Mouse (Mus musculus): ENCODE results near the gene Gprasp1. TPM values are rescaled to one million over a fixed set of nuclear protein-coding genes. Genes with fewer than 3 reads are reported as not detected.
A peak's percentile ranks its signal among the peaks of the same experiment; 100 is the strongest.
"Not testable (repeated sequence)": the region's sequence is repeated elsewhere in the genome, so short reads cannot be mapped to it uniquely, and the experiment has no call there.

Gprasp1 gene
- 10 to 100 TPM; 16.4 to 17.5 TPM for total RNA-seq (2021)

- peak; percentile 86 for DNase-seq
- intact Hi-C loops (cut with DNase I), result no loop called here
Observed at GRCm38 (mm10) chrX:135742304-135743055, at the start of gene Gprasp1, which contains the start of gene Armcx5. Gene Gprasp1 (plus strand): TSS chrX:135742733. Gene Armcx5 (plus strand): TSS chrX:135742733.

DNA sequence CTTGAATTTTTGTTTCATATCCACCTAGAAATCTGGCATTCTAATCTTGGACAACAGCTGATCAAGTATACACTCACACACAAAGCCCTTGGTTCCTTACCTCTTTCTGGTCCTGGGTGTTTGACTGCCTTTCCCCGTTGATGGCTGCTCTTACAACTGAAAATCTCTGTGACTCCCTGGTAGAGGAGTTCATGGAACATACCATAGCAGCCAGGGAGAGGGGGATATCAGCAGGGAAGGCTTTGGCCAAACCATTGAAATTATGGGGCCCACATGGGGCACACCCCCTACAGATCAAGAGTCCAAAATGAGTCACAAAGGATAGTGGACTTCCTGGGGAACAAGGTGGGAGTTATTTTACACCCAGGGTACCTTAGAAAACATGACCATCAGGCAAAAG lies 48.9 kb upstream of the Gprasp1 start, which contains the start of gene Tcp11x2:
Gene Tcp11x2, minus strand, starts transcription at position 158 of the 400 bp plus-strand sequence.
- intact Hi-C loops (cut with DNase I), result no loop called here
- no peak for DNase-seq

DNA sequence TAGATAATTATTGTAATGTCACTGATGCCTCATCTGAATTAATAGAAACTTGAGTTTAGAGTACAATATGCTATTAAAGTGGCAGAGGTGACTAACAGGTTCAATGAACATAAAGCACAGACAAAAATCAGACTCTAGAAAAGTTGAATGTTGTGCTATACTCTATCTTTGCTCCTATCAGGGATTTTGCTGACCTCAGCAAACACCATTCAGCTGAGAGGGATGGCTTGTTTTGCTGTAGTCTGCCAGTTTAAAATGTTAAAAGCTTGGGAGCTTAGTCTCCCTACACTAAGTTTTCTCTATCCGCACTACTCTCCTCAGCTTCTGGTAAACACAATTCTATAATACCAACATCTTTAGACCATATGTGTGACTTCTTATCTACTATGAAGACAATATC lies 39.4 kb upstream of the Gprasp1 start:
- intact Hi-C loops (cut with DNase I), result loop anchor here (10.0 kb wide), 1 partner anchor 98 kb away; no protein-coding TSS in a partner anchor
- DNase-seq, result no peak

DNA sequence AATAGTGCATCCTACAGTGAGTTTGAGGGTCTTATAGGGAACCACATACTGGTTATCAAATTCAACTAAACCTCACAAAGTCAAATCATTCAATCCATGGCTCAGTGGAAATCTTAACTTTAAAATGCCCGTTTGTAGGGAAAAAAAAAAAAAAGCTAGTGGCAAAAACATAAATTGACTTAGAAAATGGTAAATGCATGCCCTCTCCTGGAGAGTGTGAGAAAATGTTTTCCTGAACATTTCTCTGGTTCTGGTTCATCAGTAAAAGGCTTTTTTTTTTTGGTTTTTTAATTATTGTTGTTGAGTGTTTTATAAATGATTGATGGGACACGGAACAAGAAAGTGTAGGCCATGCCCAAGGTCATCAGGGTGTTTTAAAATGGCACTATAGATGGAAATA lies 38.2 kb upstream of the Gprasp1 start:
- intact Hi-C loops (cut with DNase I), result loop anchor here (1.0 to 10.0 kb wide), 2 partner anchors 52 to 100 kb away; no protein-coding TSS in a partner anchor
- no peak for DNase-seq

DNA sequence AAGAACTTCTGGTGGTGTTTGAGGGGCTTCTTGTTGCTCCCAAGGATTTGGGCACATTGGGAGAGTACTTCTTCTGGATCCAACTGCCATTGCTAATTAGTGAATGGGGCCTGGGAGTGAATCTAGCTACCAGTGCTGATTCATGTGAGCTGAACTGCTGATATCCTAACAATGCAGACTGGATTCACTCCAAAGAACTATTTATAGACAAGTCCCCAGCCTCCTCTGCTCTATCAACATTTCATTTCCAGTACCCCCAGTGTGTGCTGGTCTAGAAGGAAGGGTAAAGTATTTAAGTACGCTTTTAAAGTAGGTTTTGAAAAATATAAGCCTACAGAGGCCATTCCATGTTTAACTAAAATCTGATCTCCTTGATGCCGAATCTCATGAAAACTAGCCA lies 29.7 kb upstream of the Gprasp1 start:
- intact Hi-C loops (cut with DNase I), result no loop called here
- no peak for DNase-seq

- no peak for DNase-seq
- intact Hi-C loops (cut with DNase I), result no loop called here
Observed at GRCm38 (mm10) chrX:135725161-135725560, 17.4 kb upstream of the Gprasp1 start, which contains the start of gene Tmsb15a. Gene Tmsb15a (minus strand): TSS chrX:135725261.

DNA sequence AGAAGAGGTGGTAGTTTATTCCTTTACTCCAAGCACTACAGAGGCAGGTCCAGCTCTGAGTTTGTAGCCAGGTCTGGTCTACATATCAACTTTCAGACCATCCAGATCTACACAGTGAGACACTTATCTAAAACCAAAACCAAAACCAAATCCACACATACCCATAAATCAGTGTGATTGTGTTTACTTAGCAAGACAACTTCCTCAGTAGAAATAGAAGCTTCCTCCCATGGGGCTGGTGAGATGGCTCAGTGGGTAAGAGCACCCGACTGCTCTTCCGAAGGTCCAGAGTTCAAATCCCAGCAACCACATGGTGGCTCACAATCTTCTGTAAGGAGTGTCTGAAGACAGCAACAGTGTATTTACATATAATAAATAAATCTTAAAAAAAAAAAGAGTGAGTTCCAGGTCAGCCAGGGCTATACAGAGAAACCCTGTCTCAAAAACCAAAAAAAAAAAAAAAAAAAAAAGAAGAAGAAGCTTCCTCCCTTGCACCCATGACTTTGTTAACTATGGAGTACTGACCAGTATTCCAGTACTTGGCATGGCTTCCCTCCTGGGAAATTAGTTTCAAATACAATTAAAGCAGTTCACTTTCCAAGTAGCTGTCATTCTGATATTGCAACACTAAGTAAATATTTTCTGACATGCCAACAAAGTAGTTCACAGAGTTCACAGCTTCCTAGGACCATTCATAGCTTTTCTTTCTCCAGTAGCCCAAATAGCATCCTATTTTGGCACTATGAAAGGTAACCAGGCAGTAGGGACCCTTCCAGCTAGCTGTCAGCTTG lies 3.6 kb upstream of the Gprasp1 start:
- DNase-seq, result no peak
- intact Hi-C loops (cut with DNase I), result no loop called here

GRCm38 (mm10) chrX:135743056-135743355 lies 473 bp downstream of the Gprasp1 start:
- DNase-seq, result no peak
- intact Hi-C loops (cut with DNase I), result no loop called here

GRCm38 (mm10) chrX:135745376-135745775 lies 2.8 kb downstream of the Gprasp1 start:
- intact Hi-C loops (cut with DNase I), result not testable (repeated sequence)

GRCm38 (mm10) chrX:135752832-135753231 lies 10.3 kb downstream of the Gprasp1 start:
- DNase-seq, result peak; percentile 62 to 80
- intact Hi-C loops (cut with DNase I), result loop anchor here (5.0 to 10.0 kb wide), 2 partner anchors 98 to 186 kb away; no protein-coding TSS in a partner anchor

More at GRCm38 (mm10) chrX:135745376-135745775, 2.8 kb downstream of the Gprasp1 start:
- not testable (repeated sequence) for DNase-seq

GRCm38 (mm10) chrX:135761707-135762106 lies 19.2 kb downstream of the Gprasp1 start:
- DNase-seq, result peak; percentile 13 to 22
- intact Hi-C loops (cut with DNase I), result loop anchor here (5.0 kb wide), 1 partner anchor 36 kb away; the partner anchor contains the start of gene Bhlhb9

DNA sequence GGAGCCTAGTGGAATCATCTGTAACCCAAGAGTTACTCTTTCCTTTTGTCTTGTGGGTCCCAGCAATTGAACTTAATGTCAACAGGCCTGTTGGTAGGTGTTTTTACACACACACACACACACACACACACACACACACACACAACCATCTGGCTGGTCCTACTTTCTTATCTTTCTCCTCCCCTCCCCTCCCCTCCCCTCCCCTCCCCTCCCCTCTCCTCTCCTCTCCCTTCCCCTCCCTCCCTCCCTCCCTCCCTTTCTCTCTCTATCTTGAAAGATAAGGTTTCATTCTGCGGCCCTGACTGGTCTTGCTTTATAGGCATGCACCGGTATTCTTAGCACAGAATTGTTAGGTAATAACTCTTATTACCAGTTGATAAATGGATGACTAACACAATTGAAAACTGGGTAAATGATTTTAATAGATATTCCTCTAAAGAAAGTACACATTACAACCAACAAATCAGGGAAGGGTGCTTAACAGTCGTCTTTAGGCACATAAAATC lies 25.6 kb downstream of the Gprasp1 start:
- no peak for DNase-seq
- intact Hi-C loops (cut with DNase I), result no loop called here

- intact Hi-C loops (cut with DNase I), result no loop called here
- DNase-seq, result no peak
Observed at GRCm38 (mm10) chrX:135768565-135768964, 26.0 kb downstream of the Gprasp1 start.

GRCm38 (mm10) chrX:135791536-135791935 lies 49.0 kb downstream of the Gprasp1 start:
- intact Hi-C loops (cut with DNase I), result no loop called here

GRCm38 (mm10) chrX:135792326-135792725 lies 49.8 kb downstream of the Gprasp1 start:
- intact Hi-C loops (cut with DNase I), result no loop called here
- DNase-seq, result no peak

More at GRCm38 (mm10) chrX:135791536-135791935, 49.0 kb downstream of the Gprasp1 start:
- no peak for DNase-seq

DNA sequence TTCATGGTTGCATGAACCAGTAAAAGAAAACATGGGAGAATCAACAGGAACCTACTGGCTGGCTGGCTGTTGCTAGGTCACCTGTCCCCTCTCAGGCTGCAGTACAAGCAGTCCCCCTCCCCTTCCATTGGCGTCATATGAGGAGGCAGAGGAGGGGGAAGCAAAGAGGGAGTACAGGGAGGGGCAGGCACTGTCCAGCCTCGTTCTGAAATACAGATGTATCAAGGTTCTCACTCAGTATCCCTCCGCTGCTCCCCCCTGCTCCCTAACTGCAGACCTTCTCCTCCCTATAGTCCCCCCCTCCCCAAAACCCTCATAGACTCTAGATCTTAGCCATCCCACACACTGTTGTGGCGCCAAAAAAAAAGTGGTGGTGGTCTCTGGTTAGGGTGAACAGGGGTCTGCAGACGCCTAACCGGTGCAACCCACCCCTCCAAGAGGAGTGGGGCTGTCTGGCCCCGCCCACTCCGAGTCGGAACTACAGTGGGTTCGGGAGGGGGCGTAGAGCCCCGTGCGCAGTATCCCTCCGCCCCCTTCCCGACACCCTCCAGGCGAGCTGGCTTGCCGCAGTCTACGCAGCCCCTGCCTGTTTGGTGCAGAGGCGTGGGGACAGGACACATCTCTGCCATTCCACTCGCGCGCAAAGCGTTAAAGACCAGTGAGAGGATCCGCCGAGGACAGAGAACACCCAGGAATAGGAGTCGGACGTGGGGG lies 53.2 kb downstream of the Gprasp1 start:
- intact Hi-C loops (cut with DNase I), result loop anchor here (5.0 kb wide), 2 partner anchors 33 to 228 kb away; no protein-coding TSS in a partner anchor
- peak in 1 of 2 experiments; percentile 6 for DNase-seq

- intact Hi-C loops (cut with DNase I), result loop anchor here (5.0 kb wide), 2 partner anchors 34 to 229 kb away; no protein-coding TSS in a partner anchor
- peak in 1 of 2 experiments; percentile 28 for DNase-seq
Observed at GRCm38 (mm10) chrX:135796305-135797211, 54.0 kb downstream of the Gprasp1 start.

DNA sequence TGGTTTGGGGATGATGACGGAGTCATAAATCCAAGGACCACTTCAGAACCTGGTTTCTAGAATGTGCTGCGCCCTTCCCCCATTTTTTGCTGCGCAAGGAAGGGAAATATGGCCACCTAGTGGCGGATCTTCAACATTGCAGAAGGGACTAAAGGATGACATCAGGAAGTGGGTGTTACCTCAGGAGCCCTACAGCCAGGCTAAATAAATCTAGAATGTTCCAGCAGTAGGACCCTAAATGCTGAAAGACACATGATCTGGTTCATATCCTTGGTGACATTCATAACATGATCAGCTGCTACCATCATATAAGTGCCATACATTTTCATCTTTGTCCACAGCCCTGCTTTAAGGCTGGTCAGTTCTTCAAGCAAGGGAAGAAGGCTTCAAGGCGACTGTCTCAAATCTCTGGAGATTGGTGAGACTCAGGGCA lies 54.7 kb downstream of the Gprasp1 start, which contains the start of gene Bhlhb9:
Gene Bhlhb9, plus strand, starts transcription at position 383 of the 433 bp plus-strand sequence.
- intact Hi-C loops (cut with DNase I), result loop anchor here (5.0 kb wide), 2 partner anchors 35 to 230 kb away; no protein-coding TSS in a partner anchor
- DNase-seq, result peak; percentile 22 to 42

DNA sequence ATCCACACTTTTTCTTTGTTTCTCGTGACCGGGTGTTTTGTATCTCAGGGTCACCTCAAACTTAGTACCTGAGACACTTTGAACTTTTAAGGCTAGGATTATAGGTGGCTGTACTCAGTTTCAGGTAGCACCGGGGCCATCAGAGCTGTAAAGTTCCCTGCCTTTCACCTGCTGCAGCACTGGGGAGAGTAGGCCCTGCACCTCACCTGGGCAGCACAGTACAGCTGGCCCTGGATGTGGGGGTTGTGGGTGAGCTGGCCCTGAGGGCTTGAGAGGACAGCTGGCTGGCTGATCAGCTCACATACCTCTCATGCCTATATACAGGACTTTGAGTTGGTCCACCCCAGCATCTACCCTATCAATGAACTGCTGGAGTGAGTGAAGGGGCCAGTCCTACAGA lies 61.6 kb downstream of the Gprasp1 start:
- intact Hi-C loops (cut with DNase I), result no loop called here
- DNase-seq, result no peak
